Mouse (Mus musculus): ENCODE measurements around the gene Gm7029.

DNA sequence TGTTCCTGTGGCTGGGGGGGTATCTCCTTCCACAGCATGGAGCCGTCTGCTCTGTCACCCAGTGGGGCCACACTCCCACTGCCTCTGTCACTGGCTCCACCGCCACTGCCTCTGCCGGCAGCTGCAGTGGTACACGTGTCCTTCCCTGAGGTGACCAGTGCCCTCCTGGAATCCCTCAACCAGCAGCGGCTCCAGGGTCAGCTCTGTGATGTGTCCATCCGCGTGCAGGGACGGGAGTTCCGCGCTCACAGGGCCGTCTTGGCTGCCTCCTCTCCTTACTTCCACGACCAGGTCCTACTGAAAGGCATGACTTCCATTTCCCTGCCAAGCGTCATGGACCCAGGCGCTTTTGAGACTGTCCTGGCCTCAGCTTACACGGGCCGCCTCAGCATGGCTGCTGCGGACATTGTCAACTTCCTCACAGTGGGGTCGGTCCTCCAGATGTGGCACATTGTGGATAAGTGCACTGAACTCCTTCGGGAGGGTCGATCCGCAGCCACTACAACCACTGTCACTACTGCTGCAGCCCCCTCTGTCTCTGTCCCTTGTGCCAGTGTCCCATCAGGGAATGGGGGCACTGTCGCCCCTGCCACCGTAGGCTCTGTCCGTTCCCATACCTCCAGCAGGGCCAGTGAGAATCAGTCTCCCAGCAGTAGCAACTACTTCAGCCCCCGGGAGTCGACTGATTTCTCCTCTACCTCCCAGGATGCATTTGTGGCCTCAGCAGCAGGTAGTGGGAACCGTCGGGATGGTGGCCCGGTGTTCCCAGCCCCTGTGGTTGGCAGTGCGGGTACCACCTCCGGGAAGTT lies 43.4 kb downstream of the Gm7029 start:
- TF ChIP-seq POLR2A (IDR thresholded peaks at IDR 0.05; ENCODE audit: low read depth, low read length) (no peak), CTCF (IDR thresholded peaks at IDR 0.05; ENCODE audit: extremely low read depth, insufficient read depth, insufficient read length, insufficient replicate concordance) (no peak)

Measured in spleen, adult 2 months (tissue).